Comparison of ENCODE assay signal across 15 mouse cellular contexts in the genomic region with DNA sequence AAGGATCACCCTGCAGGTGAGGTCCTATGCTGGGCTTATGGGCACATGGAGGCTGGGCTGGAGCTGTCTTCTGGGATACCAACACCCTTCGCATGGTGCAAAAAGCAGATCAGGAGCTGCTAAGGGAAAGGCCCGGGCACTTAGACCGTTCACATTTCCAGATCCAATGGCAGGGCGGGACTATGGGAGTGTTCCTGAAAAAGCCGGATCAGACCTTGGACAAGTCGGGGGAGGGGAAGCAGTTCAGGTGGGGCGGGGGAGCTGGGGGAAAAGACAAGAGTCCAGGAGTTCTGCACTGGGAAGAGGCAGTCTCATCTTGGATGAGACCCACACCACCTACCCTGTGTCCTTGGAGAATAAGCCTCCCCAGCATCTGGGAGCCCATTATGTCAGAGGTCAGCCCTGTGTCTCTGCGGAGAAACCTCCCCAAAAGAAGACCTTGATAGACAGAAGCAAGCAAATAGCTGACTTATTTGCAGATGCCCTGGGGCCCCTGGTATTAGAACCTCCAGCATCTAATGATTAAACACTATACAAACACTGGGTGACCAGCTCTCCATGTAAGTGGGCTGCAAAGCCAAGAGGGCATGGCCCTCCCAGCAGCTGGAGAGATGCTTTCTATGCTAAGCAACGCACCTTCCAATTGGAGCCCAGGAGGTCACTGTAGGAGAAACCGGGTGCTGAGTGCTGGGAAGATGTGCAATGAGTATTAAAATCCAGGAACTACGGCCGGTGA.
DNase-seq lines count a peak whose midpoint lies in the region; ATAC-seq and TF ChIP-seq lines count a peak whose summit lies in the region.
"Had no signal": no experiment of that assay in that cellular context is flagged by ENCODE, and none has a peak within 500 bp of the region (broad histone marks: within the 10 kb centered on the region; RNA-seq: fewer than 3 reads in every experiment).

No protein-coding gene starts in this region.

- DNase-seq in heart, adult 8-10 months (ENCODE audit: low spot score) = no peak
- DNase-seq in lung, postnatal 0 days (ENCODE audit: low spot score) = no peak
- DNase-seq in lung, adult 2 months = no peak
- no peak for DNase-seq in liver, embryonic 11.5 days (ENCODE audit: low spot score)
- no peak for DNase-seq in ovary, postnatal 14 days (ENCODE audit: low spot score)
- no peak for DNase-seq in urinary bladder, postnatal 36 days (ENCODE audit: low spot score in 2 of 2)
- DNase-seq: adrenal gland, postnatal 36 days; cerebellum, postnatal 10 days; lung, postnatal 4 days had no signal

- peak overlapping the region; percentile 87 for H3K27ac ChIP-seq in heart, embryonic 13.5 days (replicated peaks)
- no peak overlapping the region for H3K27ac ChIP-seq in lung, postnatal 0 days (ENCODE audit: low read length)
- H3K27ac ChIP-seq in liver, embryonic 11.5 days (ENCODE audit: low read depth, low read length) = peak overlapping the region; percentile 72; the same call in 1 of the 2 replicates
- H3K27ac ChIP-seq: limb, embryonic 12.5 days; midbrain, embryonic 13.5 days had no signal

- H3K9ac ChIP-seq in heart, embryonic 13.5 days = peak overlapping the region; percentile 28; the same call in 1 of the 2 replicates
- no peak overlapping the region for H3K9ac ChIP-seq in lung, postnatal 0 days (replicated peaks; ENCODE audit: low read depth)
- no peak overlapping the region for H3K9ac ChIP-seq in liver, embryonic 11.5 days (ENCODE audit: low read depth, low read length)
- H3K9ac ChIP-seq: limb, embryonic 12.5 days; midbrain, embryonic 13.5 days had no signal

- TF ChIP-seq POLR2A in lung, adult 2 months (IDR thresholded peaks at IDR 0.05; ENCODE audit: borderline replicate concordance, extremely low read depth, low read depth, low read length) = no peak

- H3K4me1 ChIP-seq in heart, embryonic 13.5 days = peaks cover 86% of the 10 kb centered on the region
- H3K4me1 ChIP-seq in lung, postnatal 0 days (ENCODE audit: insufficient read depth, low read depth, low read length) = no peaks in the 10 kb centered on the region
- H3K4me1 ChIP-seq in lung, adult 2 months (ENCODE audit: control insufficient read depth, insufficient read depth, low read length) = no peaks in the 10 kb centered on the region
- H3K4me1 ChIP-seq in liver, embryonic 11.5 days (replicated peaks; ENCODE audit: control insufficient read depth, insufficient read depth, low read length) = peaks cover 16% of the 10 kb centered on the region

- no peaks in the 10 kb centered on the region for H3K36me3 ChIP-seq in heart, embryonic 13.5 days
- H3K36me3 ChIP-seq in lung, postnatal 0 days (ENCODE audit: insufficient read depth, low read length) = no peaks in the 10 kb centered on the region
- no peaks in the 10 kb centered on the region for H3K36me3 ChIP-seq in liver, embryonic 11.5 days (ENCODE audit: control insufficient read depth, insufficient read depth, low read length)
- H3K36me3 ChIP-seq: limb, embryonic 12.5 days; midbrain, embryonic 13.5 days had no signal

- TF ChIP-seq CTCF in lung, postnatal 0 days (IDR thresholded peaks at IDR 0.05) = no peak
- TF ChIP-seq CTCF in lung, adult 2 months (IDR thresholded peaks at IDR 0.05; ENCODE audit: insufficient read depth, low read length) = no peak

- no peak overlapping the region for H3K4me2 ChIP-seq in heart, embryonic 13.5 days
- H3K4me2 ChIP-seq in lung, postnatal 0 days (replicated peaks; ENCODE audit: low read depth, low read length) = no peak overlapping the region
- peak overlapping the region; percentile 21 for H3K4me2 ChIP-seq in liver, embryonic 11.5 days
- H3K4me2 ChIP-seq: limb, embryonic 12.5 days; midbrain, embryonic 13.5 days had no signal

- H3K27me3 ChIP-seq in heart, embryonic 13.5 days (replicated peaks) = 0 out of 2 replicates have a peak, but pooled peaks cover 3% of the 10 kb centered on the region
- H3K27me3 ChIP-seq in lung, postnatal 0 days (replicated peaks; ENCODE audit: insufficient read depth, low read length) = no peaks in the 10 kb centered on the region
- no peaks in the 10 kb centered on the region for H3K27me3 ChIP-seq in liver, embryonic 11.5 days (replicated peaks; ENCODE audit: control insufficient read depth, insufficient read depth, low read length)
- H3K27me3 ChIP-seq: midbrain, embryonic 13.5 days had no signal

- WGBS in heart, embryonic 13.5 days = 71% methylated on average over 12 of the region's 12 CpGs
- WGBS in lung, postnatal 0 days = 53% methylated on average over 12 of the region's 12 CpGs
- 69% methylated on average over 12 of the region's 12 CpGs for WGBS in lung, adult 2 months
- 73% methylated on average over 12 of the region's 12 CpGs for WGBS in liver, embryonic 11.5 days

- no peak overlapping the region for H3K4me3 ChIP-seq in heart, embryonic 13.5 days
- H3K4me3 ChIP-seq in lung, postnatal 0 days (ENCODE audit: low read depth, low read length) = no peak overlapping the region
- no peak overlapping the region for H3K4me3 ChIP-seq in lung, adult 2 months (replicated peaks; ENCODE audit: extremely low read depth, low read depth, low read length)
- no peak overlapping the region for H3K4me3 ChIP-seq in liver, embryonic 11.5 days (ENCODE audit: low read depth, low read length)
- H3K4me3 ChIP-seq: erythroblast, embryonic 14.5 days; limb, embryonic 12.5 days; midbrain, embryonic 13.5 days had no signal

- H3K9me3 ChIP-seq in heart, embryonic 13.5 days = no peaks in the 10 kb centered on the region
- H3K9me3 ChIP-seq in lung, postnatal 0 days (ENCODE audit: low read length) = no peaks in the 10 kb centered on the region
- no peaks in the 10 kb centered on the region for H3K9me3 ChIP-seq in liver, embryonic 11.5 days (ENCODE audit: control insufficient read depth, low read length)
- H3K9me3 ChIP-seq: limb, embryonic 12.5 days had no signal

- TF ChIP-seq EP300 in lung, postnatal 0 days (IDR thresholded peaks at IDR 0.05) = no peak

- ATAC-seq in heart, embryonic 13.5 days (ENCODE audit: extremely low read depth, insufficient number of reproducible peaks, low FRiP score, low TSS enrichment) = no peak
- 0 out of 2 replicates have a peak, but pooled peaks have one; percentile 16 for ATAC-seq in lung, postnatal 0 days
- ATAC-seq in liver, embryonic 11.5 days (replicated peaks; ENCODE audit: low FRiP score) = peak; percentile 74
- ATAC-seq in CD4-positive, CD25-positive, alpha-beta regulatory T cell, adult 4 months = no peak
- ATAC-seq: activated CD4-positive, CD25-positive, alpha-beta regulatory T cell, adult 4 months; midbrain, embryonic 13.5 days had no signal

Comparison
In these comparisons a context has a peak if more than half of its experiments do, and no peak if none do; other contexts are left out.
1. ATAC-seq: peak in lung, postnatal 0 days (single experiment) and liver, embryonic 11.5 days (single experiment); none in heart, embryonic 13.5 days (single experiment) and CD4-positive, CD25-positive, alpha-beta regulatory T cell, adult 4 months (single experiment).